Mouse (Mus musculus): Measurements from ENCODE around the gene Aanat. TPM values are rescaled to one million over a fixed set of nuclear protein-coding genes. Genes with fewer than 3 reads are reported as not detected.
A peak's percentile ranks its signal among the peaks of the same experiment; 100 is the strongest.

The Aanat gene
- total and polyA plus RNA-seq, 3 experiments = not detected

GRCm38 (mm10) chr11:116611883-116612282 is 25.7 kb downstream of the Aanat start:
- H3K4me1 ChIP-seq (ENCODE audit: insufficient read depth, low read depth, low read length) = peaks cover 35% of the 10 kb centered on the region
- TF ChIP-seq POLR2AphosphoS5 (IDR thresholded peaks at IDR 0.05; ENCODE audit: insufficient replicate concordance, low read depth, low read length) (no peak), GATA1 (IDR thresholded peaks at IDR 0.05; ENCODE audit: borderline replicate concordance, low read length) (no peak), TAL1 (conservative IDR thresholded peaks at IDR 0.05; ENCODE audit: low read depth, low read length) (no peak), GATA2 (IDR thresholded peaks at IDR 0.05; ENCODE audit: borderline replicate concordance, low read depth, low read length) (no peak), CTCF (IDR thresholded peaks at IDR 0.05; ENCODE audit: low read depth, low read length) (no peak)

DNA sequence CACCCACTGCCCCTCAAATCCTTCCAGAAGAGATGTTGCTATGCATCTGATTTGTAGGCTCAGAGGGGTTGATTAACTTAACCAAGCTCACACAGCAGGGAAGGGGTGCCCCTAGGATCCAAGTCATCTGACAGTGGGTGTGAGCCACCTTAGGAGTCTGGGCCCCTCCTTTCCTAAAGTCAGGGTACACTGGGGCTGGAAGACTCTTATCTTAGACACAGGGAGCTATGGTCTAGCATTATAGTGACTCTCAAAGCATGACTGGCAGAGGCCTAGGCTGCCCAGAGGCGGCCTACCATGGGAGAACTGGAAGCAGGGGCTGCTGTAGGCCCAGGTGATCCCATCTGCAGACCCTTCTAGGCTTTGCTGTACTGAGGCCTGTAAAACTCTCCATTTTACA is 26.3 kb downstream of the Aanat start:
- Histone ChIP-seq H3K9me3 (replicated peaks) (no peaks in the 10 kb centered on the region), H3K36me3 (replicated peaks) (peaks cover 11% of the 10 kb centered on the region), H3K4me3 (ENCODE audit: low read depth, low read length) (no peak overlapping the region), H3K4me1 (ENCODE audit: insufficient read depth, low read depth, low read length) (peaks cover 40% of the 10 kb centered on the region), H3K27me3 (ENCODE audit: insufficient read depth, low read length) (peaks cover 3% of the 10 kb centered on the region)
- DNase-seq (ENCODE audit: low spot score) = no peak
- TF ChIP-seq POLR2AphosphoS5 (IDR thresholded peaks at IDR 0.05; ENCODE audit: insufficient replicate concordance, low read depth, low read length) = no peak
- ATAC-seq (ENCODE audit: extremely low read depth, insufficient number of reproducible peaks, low FRiP score, poor library complexity, severe bottlenecking) = no peak

More at GRCm38 (mm10) chr11:116611883-116612282, 25.7 kb downstream of the Aanat start:
- no peak for ATAC-seq (ENCODE audit: extremely low read depth, insufficient number of reproducible peaks, low FRiP score, poor library complexity, severe bottlenecking)
- peaks cover 15% of the 10 kb centered on the region for H3K36me3 ChIP-seq (replicated peaks)
- no peak for DNase-seq (ENCODE audit: low spot score)
- H3K9me3 ChIP-seq (replicated peaks) = no peaks in the 10 kb centered on the region
- no peak overlapping the region for H3K4me3 ChIP-seq (ENCODE audit: low read depth, low read length)
- H3K27me3 ChIP-seq (ENCODE audit: insufficient read depth, low read length) = peaks cover 3% of the 10 kb centered on the region

DNA sequence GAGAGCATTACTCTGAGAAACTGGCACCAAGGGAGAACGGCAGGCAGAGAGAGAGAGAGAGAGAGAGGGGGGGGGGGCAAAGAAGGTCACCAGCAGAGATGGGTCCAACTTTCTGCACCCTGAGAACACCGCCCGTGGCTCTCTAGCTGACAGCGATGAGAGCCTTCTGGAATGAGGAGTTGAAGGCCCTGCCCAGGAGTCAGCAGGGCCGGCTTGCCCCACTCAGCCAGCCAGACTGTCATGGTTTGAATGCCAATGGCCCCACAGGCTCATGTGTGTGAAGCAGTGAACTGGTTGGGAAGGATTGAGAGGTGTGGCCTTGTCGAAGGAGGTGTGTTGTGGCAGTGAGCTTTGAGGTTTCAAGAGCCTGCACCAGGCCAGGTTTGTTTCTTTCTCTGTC is 27.0 kb downstream of the Aanat start:
- Histone ChIP-seq H3K36me3 (replicated peaks) (peaks cover 8% of the 10 kb centered on the region), H3K4me3 (ENCODE audit: low read depth, low read length) (no peak overlapping the region), H3K9me3 (replicated peaks) (no peaks in the 10 kb centered on the region), H3K4me1 (ENCODE audit: insufficient read depth, low read depth, low read length) (peaks cover 44% of the 10 kb centered on the region), H3K27me3 (ENCODE audit: insufficient read depth, low read length) (peaks cover 6% of the 10 kb centered on the region)
- DNase-seq (ENCODE audit: low spot score) = no peak
- ATAC-seq (ENCODE audit: extremely low read depth, insufficient number of reproducible peaks, low FRiP score, poor library complexity, severe bottlenecking) = no peak
- TF ChIP-seq GATA2 (IDR thresholded peaks at IDR 0.05; ENCODE audit: borderline replicate concordance, low read depth, low read length) (no peak), CTCF (IDR thresholded peaks at IDR 0.05; ENCODE audit: low read depth, low read length) (no peak), TAL1 (conservative IDR thresholded peaks at IDR 0.05; ENCODE audit: low read depth, low read length) (no peak), GATA1 (IDR thresholded peaks at IDR 0.05; ENCODE audit: borderline replicate concordance, low read length) (no peak), POLR2AphosphoS5 (IDR thresholded peaks at IDR 0.05; ENCODE audit: insufficient replicate concordance, low read depth, low read length) (no peak)

DNA sequence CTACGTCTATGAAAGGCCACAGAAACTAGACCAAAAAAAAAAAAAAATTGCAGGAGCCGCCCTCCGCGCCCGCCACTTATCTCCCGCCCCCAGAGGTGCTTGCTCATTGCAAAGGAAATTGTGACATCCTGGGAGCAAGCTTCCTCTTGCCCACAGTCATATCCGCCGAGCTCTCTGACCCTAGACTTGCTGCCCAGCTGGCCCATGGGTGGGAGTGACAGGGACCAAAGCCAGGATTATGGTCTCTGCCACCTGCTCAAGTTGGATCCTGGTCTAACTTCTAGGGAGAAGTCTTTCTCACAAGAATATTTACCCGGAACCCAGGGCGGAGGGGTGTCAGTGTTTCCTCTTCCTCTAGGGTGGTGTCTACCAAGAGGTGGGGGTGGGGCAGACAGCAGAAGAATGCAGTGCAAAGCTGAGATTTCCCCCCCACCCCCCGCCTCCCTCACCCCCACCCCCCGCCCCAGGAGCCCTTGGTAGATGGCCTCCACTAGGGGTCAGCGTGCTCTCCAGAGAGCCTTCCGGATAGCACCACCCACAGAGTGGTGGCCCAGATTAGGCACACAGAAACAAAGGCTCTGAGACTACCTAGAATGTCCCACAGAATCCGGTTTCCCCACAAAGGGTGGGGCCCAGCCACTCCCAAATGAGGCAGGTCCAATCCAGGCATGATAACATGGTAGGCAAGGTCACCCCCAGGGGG is 29.7 kb downstream of the Aanat start:
- no peaks in the 10 kb centered on the region for H3K9me3 ChIP-seq (replicated peaks)
- TF ChIP-seq CTCF (IDR thresholded peaks at IDR 0.05; ENCODE audit: low read depth, low read length) (no peak), TAL1 (conservative IDR thresholded peaks at IDR 0.05; ENCODE audit: low read depth, low read length) (no peak; the same call in 1 of the 2 replicates), GATA2 (IDR thresholded peaks at IDR 0.05; ENCODE audit: borderline replicate concordance, low read depth, low read length) (no peak), POLR2AphosphoS5 (IDR thresholded peaks at IDR 0.05; ENCODE audit: insufficient replicate concordance, low read depth, low read length) (no peak)
- peaks cover 66% of the 10 kb centered on the region for H3K4me1 ChIP-seq (ENCODE audit: insufficient read depth, low read depth, low read length)
- DNase-seq (ENCODE audit: low spot score) (peak; percentile 65), ATAC-seq (ENCODE audit: extremely low read depth, insufficient number of reproducible peaks, low FRiP score, poor library complexity, severe bottlenecking) (peak; percentile 59)
- peak overlapping the region; percentile 51; the same call in 1 of the 2 replicates for H3K4me3 ChIP-seq (ENCODE audit: low read depth, low read length)
- H3K27me3 ChIP-seq (ENCODE audit: insufficient read depth, low read length) = peaks cover 26% of the 10 kb centered on the region
- H3K36me3 ChIP-seq (replicated peaks) = peaks cover 2% of the 10 kb centered on the region

DNA sequence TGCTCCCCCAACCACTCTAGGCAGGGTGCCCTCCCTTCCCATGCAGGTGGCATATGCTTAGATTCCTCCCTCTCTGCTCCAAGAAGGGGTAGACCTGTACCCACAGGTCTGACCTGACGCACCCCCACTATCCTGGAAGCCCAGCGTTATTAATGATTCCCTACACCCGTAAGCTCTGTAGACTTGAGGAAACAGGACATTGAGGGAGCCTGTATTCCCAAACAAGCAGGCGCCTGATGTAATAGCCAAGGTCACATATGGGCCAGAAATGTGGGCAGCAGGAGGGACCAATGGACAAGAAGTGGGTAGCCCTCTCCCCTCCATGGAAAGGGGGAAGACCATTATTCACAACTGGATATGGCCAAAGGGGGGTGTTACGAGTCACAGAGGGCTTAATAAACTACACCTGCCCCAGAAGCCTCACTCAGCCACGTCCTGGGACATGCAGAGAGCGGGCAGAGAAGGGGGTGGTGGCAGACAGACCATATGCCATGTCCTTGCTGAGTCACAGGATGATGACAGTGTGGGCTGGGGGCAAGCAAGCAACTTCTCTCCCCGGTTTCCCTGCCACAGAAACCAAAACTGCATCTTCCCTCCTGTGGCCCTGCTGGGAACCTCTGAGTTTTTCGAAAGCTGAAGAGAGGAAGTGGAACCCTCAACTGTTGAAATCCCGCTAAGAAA is 30.3 kb downstream of the Aanat start:
- peak overlapping the region; percentile 46; the same call in 1 of the 2 replicates for H3K4me3 ChIP-seq (ENCODE audit: low read depth, low read length)
- peaks cover 2% of the 10 kb centered on the region for H3K36me3 ChIP-seq (replicated peaks)
- ATAC-seq (ENCODE audit: extremely low read depth, insufficient number of reproducible peaks, low FRiP score, poor library complexity, severe bottlenecking) (no peak), DNase-seq (ENCODE audit: low spot score) (no peak)
- peaks cover 31% of the 10 kb centered on the region for H3K27me3 ChIP-seq (ENCODE audit: insufficient read depth, low read length)
- TF ChIP-seq GATA2 (IDR thresholded peaks at IDR 0.05; ENCODE audit: borderline replicate concordance, low read depth, low read length) = no peak
- TF ChIP-seq GATA1 (IDR thresholded peaks at IDR 0.05; ENCODE audit: borderline replicate concordance, low read length) = no peak
- TF ChIP-seq POLR2AphosphoS5 (IDR thresholded peaks at IDR 0.05; ENCODE audit: insufficient replicate concordance, low read depth, low read length) = no peak
- no peak for TF ChIP-seq CTCF (IDR thresholded peaks at IDR 0.05; ENCODE audit: low read depth, low read length)
- TF ChIP-seq TAL1 (conservative IDR thresholded peaks at IDR 0.05; ENCODE audit: low read depth, low read length) = no peak
- peaks cover 71% of the 10 kb centered on the region for H3K4me1 ChIP-seq (ENCODE audit: insufficient read depth, low read depth, low read length)
- no peaks in the 10 kb centered on the region for H3K9me3 ChIP-seq (replicated peaks)

DNA sequence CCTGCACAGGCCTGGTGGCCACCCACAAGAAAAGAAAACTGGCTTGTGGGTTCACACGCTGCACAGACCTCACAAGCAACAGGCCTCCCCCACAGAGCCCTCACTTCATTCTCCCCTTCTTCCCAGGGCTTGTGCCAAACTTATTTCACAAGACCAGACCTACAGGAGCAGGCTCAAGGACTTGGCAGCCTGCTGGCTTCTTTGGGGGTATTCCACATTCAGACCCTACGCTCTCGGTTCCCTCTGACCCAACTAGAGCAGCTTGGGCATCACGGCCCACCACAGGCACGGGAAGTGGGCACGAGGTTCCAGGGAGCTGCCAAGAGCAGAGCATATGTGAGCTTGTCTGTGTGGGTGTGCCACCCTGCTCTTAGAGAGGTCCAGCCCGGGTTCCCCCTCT is 31.4 kb downstream of the Aanat start:
- peaks cover 75% of the 10 kb centered on the region for H3K4me1 ChIP-seq (ENCODE audit: insufficient read depth, low read depth, low read length)
- H3K36me3 ChIP-seq (replicated peaks) = peaks cover 2% of the 10 kb centered on the region
- H3K27me3 ChIP-seq (ENCODE audit: insufficient read depth, low read length) = peaks cover 39% of the 10 kb centered on the region
- no peak for TF ChIP-seq GATA2 (IDR thresholded peaks at IDR 0.05; ENCODE audit: borderline replicate concordance, low read depth, low read length)
- no peak for TF ChIP-seq POLR2AphosphoS5 (IDR thresholded peaks at IDR 0.05; ENCODE audit: insufficient replicate concordance, low read depth, low read length)
- TF ChIP-seq CTCF (IDR thresholded peaks at IDR 0.05; ENCODE audit: low read depth, low read length) = no peak
- no peak for TF ChIP-seq TAL1 (conservative IDR thresholded peaks at IDR 0.05; ENCODE audit: low read depth, low read length)
- TF ChIP-seq GATA1 (IDR thresholded peaks at IDR 0.05; ENCODE audit: borderline replicate concordance, low read length) = no peak
- no peak overlapping the region for H3K4me3 ChIP-seq (ENCODE audit: low read depth, low read length)
- no peak for ATAC-seq (ENCODE audit: extremely low read depth, insufficient number of reproducible peaks, low FRiP score, poor library complexity, severe bottlenecking)
- H3K9me3 ChIP-seq (replicated peaks) = no peaks in the 10 kb centered on the region
- no peak for DNase-seq (ENCODE audit: low spot score)

Data from G1E (cell line).